Mouse (Mus musculus): ENCODE measurements at regions not wholly inside any gene's neighbourhood (a gene's known extent, or its start where the extent isn't known, plus 50 kb on each side); places are given as distances from the start of the nearest gene placed in this dataset.

GRCm38 (mm10) chr1:185726324-185726723 is 271.7 kb downstream of the Slc30a10 start:
- no peak for DNase-seq (ENCODE audit: low read depth, low spot score)

- no peak for DNase-seq (ENCODE audit: low read depth, low spot score)
These were observed 272.2 kb downstream of the Slc30a10 start for GRCm38 (mm10) chr1:185726811-185727210.

- no peak for DNase-seq (ENCODE audit: low read depth, low spot score)
These were observed 273.1 kb downstream of the Slc30a10 start for GRCm38 (mm10) chr1:185727749-185728148.

- DNase-seq (ENCODE audit: low read depth, low spot score), result no peak
These were observed 273.8 kb downstream of the Slc30a10 start for GRCm38 (mm10) chr1:185728406-185728805.

- DNase-seq (ENCODE audit: low read depth, low spot score), result no peak
These were observed 276.4 kb downstream of the Slc30a10 start for GRCm38 (mm10) chr1:185731062-185731461.

DNA sequence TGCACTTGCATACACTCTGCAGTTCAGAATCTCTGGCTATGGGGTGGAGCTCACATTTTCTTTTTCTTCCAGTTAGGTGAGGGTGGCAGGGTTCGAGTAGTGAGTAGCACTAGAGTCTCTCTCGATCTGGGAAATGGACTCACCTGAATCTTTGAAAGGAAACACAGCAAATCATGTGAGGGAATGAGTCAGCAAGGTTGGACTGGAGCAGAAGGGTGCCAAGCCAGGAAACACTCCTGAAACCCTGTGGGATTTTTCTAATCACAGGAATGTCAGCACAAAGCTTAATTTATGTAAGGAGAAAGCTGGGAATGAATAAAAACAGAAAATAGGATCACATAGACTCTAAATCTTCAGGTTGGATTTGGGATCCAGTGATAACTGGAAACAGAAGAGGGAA is 282.1 kb downstream of the Slc30a10 start:
- DNase-seq (ENCODE audit: low read depth, low spot score), result no peak

DNA sequence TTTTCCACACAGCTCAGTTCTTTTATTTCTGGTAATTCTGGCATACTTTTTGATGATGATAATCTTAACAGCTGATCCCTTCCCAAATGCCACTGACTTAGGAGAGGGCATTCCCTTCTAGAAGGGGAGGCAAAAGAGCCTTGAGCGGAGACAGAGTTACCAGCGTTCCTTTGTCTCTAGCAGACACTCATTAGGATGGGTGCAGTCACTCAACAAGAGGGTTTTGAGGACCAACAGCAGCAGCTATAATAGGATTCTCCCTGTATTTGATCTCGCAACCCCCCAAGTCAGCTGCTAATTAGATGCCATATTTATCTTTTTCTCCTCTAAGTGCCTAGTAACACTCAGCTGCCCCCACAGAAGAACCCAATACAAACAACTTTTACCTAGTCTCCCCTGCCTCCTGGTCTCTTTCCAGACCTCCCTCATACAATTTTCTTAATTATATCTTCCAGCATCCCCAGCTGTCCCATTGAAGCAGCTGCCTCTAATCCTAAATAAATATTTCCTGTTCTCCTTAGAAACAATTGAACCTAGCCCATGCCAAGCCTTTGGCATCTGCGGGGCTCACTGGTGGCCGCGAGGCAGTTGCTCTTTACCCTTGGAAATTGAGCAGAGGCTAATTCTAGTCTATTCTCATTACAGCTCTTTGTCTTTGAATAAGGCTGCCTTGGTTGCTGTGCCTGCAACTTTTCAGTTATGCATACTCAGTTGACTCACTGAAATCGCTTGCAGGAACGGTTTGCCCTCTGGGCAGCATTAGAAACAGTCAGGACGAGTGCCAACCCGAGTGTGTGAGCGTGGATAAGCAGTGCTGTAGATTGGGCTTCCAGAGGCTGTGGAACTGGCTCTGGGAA is 286.6 kb downstream of the Slc30a10 start:
- peak; percentile 16 for DNase-seq (ENCODE audit: low read depth, low spot score)

DNA sequence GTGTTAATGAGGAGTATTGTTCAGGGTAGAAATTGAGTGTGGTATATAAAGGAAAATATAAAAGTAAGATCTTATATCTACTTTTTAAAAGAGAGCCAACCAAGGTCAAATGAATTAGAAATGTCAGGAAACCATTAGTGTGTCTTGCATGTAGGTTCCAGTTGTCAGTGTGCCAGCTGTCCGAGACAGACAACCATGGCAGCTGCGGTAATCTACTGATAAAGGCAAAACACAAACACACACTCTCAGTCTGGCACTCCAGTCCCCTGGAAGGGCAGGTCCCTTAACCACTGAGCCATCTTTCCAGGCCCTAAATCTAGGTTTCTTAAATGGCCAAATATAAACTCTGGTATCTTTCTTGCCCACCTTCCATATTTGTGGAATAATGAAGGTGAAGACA is 294.6 kb downstream of the Slc30a10 start:
- no peak for DNase-seq (ENCODE audit: low read depth, low spot score)

DNA sequence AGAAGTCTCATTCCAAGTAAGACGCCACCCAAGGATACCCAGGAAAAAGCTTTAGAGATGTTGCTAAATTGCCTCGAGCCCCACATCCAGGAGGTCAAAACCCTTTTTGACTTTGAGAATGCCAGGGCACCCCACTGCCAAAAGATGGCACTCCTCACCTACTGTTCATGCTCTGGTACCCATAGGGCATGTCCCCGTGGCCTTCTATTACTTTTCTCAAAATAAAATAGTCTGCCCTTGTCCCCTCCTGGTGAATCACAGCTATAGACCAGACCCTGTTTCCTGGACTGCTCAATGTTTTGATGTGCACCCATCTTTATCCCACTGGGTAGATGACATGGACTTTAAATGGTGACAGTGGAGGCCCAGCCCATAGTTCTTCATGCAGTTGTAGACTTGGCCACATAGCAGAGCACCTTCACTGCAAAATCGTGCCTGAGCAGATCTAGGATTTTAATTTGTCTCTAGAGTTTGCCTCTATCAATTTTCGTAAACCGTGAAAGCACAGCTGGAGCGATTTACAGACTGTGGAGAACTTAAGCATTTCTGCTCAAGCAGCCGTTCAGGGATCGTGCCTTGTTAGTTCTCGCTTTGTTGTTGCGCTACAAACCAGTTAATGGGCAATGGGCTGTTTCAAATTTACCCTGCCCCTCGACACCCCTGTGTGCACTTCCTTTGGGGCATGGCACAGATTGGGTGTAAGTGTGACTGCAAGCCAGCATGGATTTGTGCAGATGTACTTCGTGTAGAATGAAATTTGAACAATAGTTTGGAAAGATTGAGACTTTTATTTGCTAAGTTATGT is 300.0 kb downstream of the Slc30a10 start:
- no peak for DNase-seq (ENCODE audit: low read depth, low spot score)

DNA sequence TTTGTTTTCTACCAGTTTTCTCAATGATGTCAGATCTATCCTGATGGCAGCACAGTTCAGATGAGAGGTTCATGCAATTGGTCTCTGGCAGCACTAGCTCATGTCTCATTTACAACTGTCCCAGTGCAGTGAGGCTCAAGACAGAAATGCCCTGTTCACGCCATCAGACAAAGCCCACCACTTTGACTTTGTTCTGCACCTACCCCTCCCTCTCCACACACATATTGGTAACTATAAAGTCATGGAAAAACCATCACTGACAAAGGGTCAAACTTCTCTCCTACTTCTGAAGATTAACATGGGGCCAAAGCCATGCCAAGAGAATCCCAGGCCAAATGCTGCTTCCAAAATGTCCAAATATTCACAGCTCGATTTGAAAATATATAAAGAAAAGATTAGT is 302.7 kb downstream of the Slc30a10 start:
- DNase-seq (ENCODE audit: low read depth, low spot score), result no peak

- DNase-seq (ENCODE audit: low read depth, low spot score), result no peak
These were observed 319.6 kb downstream of the Slc30a10 start for GRCm38 (mm10) chr1:185774202-185774601.

DNA sequence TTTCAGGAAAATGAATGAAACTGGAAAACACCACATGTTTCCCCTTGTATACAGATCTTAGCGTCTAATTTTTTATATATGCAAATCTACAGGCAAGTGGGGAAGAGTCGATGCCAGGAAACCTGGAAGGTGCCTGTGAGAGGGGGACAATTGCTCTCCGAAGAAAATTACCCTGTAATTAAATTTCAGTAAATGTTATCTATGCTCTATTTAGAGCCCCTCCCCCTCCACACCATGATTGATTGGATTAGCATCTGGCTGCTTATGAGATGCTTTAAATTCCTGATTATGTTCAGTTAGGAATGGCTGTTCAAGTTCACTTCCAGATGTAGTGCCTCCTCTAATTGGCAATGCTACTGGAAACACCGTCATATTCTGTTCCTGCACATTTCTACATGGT is 325.0 kb downstream of the Slc30a10 start:
- no peak for DNase-seq (ENCODE audit: low read depth, low spot score)

DNA sequence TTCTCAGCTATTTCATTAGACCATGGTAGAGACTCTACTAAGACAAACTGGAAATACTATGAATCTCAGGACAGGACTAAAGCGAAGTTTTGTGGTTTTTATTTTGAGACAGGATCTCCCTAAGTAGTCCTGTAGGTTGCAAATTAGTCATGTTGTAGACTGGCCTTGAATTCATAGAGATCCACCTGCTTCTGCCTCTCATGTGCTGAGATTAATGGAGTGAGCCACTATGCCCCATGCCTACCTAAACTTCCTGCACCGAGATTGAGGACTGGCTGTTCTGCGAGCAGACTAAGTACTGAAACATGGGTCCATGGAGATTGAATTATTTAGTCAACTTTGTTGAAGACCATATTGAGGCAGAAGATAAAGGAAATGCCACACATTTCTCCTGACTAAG is 315.0 kb downstream of the Lyplal1 start:
- no peak for DNase-seq (ENCODE audit: low read depth, low spot score)

- DNase-seq (ENCODE audit: low read depth, low spot score), result no peak
These were observed 302.2 kb downstream of the Lyplal1 start for GRCm38 (mm10) chr1:185814901-185815300.

DNA sequence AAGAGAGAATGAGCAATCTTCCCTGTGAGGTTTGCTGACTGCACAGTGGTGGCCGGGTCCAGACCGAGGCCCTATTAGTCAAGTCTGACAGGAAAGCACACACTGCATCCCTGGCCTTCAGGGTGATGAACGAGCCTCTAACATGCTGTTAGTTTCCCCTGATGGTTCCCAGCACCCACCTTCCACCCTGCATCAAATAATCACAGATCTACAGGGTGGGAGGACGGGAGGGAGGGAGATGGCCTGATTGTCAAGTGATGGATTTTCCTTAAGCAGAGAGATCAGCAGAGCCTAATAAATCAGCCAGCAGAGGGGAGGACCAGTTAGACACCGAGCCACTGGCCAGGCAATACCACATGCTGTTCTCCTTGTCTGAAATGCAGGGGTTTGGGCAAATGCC is 298.1 kb downstream of the Lyplal1 start:
- no peak for DNase-seq (ENCODE audit: low read depth, low spot score)

- DNase-seq (ENCODE audit: low read depth, low spot score), result no peak
These were observed 294.9 kb downstream of the Lyplal1 start for GRCm38 (mm10) chr1:185822241-185822640.

GRCm38 (mm10) chr1:185823226-185823625 is 293.9 kb downstream of the Lyplal1 start:
- no peak for DNase-seq (ENCODE audit: low read depth, low spot score)

DNA sequence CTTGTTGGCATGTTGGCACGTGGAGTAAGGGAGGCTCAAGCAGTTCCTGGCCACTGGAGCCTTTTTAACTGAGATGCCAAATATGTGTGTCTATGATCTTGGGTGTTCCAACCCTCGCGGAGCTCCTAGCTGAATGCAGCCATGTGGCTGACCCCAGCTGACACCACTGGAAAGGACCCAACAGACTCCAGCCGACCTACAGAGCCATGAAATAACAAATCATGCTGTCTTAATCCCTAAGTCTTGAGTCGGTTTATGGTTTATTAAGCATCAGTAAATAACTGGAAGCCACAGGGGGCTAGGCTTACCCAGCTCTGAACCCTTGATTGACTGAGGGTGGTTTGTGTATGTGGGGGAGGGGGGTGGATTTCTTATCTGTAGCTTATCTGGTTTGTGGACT is 293.2 kb downstream of the Lyplal1 start:
- DNase-seq (ENCODE audit: low read depth, low spot score), result no peak

DNA sequence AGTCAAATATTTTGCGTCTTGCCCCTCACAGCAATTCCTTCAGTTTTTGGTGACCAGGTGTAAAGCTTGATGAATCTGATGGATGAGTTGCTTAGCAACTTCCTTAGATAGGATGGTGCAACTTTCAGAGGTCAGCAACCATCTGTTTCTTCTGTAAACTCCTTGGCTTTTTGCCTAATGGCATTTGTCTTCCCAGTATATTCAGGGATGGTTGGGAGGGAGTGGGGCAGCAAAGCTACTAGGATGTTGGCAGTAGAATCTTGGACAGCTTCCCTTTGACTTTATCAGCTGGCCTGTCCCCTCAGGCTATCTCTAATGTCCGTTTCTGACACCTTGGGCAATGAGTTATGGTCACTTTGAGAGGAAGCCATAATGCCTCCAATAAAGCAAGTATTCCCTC is 289.1 kb downstream of the Lyplal1 start:
- DNase-seq (ENCODE audit: low read depth, low spot score), result no peak

DNA sequence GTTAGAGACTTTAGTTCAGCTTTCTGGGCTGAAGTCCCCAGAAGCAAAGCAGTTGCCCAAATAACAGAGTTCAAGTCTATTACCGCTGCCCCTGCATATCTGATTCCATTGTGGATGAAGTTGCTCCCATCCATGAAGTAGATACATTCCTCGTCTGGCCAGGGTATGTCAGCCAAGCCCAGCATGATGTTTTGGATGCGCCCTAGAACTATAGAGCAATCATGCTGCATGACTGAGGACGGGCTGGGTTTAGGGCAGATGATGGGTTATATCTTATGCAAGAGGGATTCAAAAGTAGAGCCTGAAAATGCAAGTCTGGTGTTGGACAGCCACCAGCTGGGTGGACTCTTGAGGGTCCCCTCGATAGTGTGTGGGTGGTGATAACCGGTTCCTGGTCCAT is 288.6 kb downstream of the Lyplal1 start:
- no peak for DNase-seq (ENCODE audit: low read depth, low spot score)

- DNase-seq (ENCODE audit: low read depth, low spot score), result no peak
These were observed 285.1 kb downstream of the Lyplal1 start for GRCm38 (mm10) chr1:185832059-185832458.

DNA sequence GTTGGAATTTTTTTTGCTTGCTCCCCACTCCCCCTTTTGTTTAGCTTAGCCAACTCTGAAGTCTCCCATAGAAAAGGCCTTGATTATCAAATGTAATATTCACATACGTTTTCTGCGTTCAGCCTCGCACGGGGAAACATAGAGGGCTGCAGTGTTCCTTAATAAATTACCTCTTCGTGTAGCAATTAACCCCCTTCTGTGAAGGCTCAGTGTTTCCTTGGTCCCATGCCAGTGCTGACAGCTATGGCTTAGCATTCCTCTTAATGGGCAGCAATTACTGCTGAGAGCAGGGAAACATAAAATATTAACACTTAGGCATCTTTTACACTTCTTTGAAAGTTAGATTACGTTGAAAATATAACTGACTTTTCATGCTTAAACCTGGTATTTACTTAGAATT is 282.9 kb downstream of the Lyplal1 start:
- DNase-seq (ENCODE audit: low read depth, low spot score), result no peak

Data from brain, embryonic 18.5 days (tissue).